Mouse (Mus musculus) cerebellum, adult 18-20 months (tissue): ENCODE measurements at regions not wholly inside any gene's neighbourhood (a gene's known extent, or its start where the extent isn't known, plus 50 kb on each side); places are given as distances from the start of the nearest gene placed in this dataset.

ENCODE experiments used
- DNase-seq, 2 experiments: peaks; one replicate each; pipeline ENCODE4 v3.0.0; 2021

DNA sequence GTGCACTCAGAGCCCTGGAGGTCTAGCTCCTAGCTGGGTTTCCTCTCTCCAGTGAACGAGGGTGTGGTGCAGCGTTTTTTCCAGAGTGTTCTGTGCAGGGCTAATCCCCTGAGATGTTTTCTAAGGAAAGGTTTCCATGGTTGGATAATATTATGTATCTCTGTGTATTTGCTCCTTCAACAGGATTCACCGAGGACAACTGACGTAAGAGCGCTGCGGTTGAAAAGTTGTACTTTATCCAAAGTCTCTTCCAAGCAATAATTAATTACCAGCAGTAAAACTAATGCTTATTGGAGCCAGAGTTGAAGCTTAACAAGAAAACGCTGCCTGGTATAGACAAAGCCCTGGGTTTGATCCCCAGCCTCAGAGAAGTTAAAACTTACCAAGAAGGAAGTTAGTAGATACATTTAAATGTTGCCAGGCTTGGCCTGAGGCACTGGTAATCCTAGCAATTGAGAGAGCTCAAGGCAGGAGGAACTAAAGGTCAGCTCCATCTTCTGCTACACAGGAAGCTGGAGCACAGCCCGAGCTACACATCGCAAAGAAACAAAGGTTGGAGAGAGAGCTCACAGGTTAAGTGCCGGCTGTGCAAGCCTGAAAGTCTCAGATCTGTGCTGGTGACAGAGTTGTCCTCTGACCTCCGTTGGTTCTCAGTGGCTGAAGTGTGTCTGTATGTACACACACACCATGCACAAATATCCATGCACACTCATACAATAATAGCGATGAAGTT is 51.2 kb upstream of the Rap1b start:
- no peak for DNase-seq

DNA sequence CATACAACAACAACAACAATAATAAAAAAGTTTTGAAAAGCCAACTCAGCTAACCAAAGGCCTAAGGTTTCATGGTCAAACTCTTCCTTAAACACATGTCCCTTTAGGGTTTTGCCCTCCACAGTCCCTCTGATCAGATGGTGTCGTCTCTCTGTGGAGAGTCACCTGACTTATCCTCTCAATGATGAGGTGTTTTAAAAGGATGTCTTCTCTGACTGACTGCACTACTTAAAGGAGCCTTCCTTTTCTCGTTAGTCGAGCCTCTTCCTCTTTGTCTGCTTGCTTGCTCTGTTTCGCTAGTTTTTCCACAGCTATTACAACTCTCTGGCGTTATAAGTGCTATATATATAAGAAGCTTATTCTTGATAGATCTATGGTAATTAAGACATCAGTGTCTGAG is 51.9 kb upstream of the Rap1b start:
- DNase-seq: no peak

DNA sequence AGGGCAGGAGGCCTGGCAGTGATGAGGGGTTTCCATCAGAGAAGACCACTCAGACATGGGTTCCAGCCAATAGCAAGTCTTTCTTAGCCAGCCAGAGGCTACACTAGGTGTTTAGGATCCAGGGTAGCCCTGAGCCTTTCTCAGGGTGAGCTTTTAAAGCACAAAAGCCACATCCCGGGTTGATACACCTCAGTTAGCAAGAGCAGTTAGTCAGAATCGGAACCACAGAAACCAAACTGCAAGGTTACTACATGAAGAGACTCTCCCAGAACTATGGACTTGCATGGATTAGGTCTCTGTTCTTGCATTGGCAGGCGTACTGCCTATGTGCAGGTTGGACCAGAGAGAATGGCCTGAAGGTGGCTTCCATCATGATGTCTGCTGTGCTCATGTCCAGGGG is 52.6 kb upstream of the Rap1b start:
- no peak for DNase-seq

DNA sequence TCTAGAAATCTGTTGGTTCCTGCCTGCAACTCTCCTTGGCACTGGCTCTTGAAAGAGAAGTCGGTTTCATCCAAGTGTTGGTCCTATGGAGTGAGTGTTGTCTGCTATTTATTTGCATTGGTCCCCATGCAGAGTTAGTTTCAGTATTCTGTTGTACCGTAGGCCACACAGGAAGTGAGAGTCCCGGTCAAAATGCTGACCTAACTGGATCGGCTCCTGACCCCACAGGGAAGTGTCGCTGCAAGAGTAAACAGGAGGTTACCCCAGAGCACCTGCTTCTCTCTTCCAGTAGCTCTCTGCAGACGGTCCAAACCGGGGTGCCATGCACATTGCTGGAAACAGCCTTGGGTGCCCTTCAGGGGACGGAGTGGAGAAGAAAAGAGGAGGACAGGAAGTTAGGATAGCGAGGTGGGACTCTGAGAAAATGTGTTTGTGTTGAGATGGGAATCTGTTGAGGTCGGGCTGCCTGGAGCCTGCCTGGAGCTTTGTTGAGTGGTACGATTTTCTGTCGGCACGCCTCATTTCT is 53.6 kb upstream of the Rap1b start:
- no peak for DNase-seq

DNA sequence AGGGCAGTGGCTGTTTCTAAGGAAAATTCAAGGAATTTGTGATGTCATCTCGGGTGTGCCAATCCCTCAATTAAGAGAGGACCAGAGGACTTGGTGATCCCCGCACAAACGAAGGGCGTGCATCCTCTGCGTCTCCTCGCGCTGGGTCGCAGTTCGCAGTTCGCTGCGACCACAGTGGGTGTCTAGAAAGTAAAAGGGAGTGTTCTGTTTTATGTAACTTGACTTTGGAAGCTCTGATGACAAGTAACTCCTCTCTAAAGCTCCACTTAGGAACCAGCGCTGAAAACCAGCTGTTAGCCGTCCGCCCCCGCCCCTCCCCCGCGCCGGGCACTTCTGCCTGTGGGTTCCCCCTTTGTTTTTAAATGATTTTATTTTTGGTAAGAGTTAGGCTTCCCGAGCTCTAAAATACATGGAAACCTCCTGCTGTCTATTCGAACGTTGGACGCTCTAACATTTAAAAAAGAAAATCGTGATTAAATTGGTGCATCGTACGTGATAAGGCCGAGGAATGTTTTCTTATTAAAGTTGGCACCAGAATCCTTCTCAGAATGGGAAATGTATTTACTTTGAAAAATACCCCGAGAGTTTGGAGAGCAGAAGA is 59.9 kb upstream of the Rap1b start:
- DNase-seq: no peak

DNA sequence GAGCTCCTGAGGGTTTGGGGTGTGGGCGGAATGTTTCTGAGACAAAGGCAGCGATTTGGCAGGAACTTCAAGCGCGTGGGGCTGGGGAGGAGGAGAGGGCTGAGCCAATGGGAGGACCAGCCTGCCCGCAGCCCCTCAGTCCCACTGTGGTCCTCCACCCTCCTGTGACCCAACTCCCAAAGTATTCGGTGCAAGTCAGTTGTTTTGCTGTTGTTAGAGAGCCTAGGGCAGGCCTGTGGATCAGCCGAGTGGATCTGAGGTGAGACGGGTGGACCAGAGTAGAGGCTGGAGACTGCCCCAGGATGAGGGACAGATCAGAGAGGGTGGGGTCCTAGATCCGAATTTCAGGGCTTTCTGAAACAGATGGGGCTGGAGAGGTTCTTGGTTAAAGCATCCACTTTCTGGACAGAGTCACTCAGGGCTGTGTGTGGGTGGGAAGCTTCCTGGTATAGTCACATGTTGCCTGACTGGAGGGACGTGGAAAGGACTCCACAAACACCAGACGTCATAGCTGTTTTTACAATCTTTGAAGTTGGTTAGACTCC is 60.5 kb upstream of the Rap1b start:
- no peak for DNase-seq

DNA sequence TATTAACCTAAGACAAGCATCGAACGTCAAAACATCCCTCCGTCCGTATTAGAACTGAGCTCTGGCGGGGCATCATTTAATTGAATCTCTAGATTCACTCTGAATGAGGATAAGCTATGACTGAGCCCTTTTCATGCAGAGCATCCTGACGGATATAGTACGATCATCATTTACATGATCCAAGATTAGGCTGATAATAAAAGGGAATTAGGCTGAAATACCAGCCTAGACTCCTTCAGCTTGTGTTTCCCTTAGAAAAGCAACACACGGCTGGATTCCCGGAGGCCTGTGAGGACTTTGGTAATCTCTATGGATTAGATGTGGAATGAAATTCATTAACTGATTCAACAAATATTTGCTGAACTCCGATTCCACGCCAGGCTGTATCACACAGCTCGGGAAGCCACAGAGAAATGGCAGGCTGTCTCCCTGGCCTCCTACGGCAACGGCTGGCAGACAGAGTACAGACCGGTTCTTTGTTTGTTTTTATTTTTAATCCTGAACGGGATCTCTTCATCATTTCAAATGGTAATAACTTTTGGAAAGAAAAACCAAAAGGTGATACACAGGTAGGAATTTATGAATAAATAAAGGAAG is 62.3 kb upstream of the Rap1b start:
- no peak for DNase-seq

DNA sequence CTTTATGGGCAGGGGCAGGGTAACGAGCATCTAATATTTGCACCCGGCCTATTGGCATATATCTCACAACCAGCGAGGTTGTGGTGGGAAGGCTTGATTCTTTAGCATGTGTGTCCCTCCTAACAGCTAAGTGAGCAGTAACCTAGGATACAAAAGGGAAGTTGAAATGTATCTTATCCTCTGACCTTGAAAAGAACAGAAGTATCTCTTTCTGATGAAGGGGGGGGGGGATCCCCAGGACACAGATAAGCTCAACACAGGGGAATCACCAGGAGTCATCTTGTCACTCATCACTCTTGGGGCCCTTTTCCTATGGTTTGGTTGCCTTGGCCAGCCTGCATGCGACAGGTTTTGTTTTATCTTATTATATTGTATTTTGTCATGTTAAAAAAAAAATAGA is 63.3 kb upstream of the Rap1b start:
- no peak for DNase-seq

DNA sequence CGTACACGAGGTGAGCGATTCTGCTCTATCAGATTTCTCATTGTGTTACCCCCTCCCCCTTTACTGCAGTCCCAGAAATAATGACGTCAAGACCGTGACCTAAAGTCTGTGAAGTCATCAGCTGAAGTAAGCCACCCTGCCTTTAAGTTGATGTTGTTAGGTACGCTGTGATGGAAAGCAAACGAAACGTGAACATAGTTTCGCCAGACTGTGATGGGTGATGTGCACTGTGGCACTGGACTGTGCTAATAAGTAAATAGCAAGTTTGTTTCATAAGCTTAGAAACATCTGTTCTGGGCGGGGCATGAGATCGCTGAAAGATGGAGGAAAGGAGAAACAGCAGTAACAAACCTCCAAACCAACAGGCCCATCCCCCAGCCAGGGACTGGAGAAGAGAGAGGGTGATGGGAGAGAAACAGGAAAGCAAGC is 64.0 kb upstream of the Rap1b start:
- no peak for DNase-seq

DNA sequence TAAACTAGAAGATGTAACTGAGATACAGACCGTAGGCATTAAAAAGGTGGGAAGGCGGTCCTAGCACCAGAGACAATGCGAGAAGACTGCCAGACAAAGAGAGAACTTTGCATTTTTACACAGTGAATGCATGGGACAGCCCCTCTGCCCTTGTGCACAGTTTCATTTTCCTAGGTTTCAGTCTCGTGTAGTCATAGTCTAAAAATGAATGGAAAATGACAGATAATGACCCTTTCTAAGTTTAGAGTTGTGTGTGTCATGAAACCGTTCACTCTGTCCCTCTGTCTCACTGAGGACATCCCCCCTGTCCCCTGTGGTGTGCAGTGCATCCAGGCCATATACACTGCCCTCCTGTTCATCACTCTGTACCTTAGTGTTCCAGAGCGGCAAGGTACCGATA is 64.6 kb upstream of the Rap1b start:
- DNase-seq: no peak

DNA sequence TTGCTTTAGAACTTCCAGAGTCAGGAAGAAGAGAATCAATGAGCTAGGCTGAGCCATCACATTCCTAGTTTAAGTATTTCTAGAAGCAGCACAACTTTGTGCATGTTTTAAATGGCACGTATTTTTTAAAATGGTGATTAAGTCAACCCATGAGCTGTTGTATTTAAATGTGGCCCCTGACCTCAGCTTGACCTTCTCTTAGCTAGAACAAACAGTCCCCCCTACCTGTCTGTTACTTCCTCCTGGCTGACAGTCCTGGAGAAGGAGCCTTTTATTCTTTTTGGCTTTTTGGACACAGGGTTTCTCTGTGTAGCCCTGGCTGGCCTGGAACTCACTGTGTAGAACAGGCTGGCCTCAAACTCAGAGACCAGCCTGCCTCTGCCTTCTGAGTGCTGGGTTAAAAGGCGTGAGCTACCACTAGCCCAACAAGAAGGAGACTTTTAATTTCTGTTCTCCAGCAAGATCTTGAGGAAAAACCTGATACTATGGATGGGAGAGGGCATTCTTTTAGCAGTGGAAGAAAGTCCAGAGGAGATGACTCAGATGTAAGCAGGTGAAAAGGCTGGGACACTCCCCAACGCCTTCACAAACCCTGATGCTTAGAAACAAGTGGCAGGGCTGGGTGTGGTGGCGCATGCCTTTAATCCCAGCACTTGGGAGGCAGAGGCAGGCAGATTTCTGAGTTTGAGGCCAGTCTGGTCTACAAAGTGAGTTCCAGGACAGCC is 69.3 kb upstream of the Rap1b start:
- DNase-seq: no peak

DNA sequence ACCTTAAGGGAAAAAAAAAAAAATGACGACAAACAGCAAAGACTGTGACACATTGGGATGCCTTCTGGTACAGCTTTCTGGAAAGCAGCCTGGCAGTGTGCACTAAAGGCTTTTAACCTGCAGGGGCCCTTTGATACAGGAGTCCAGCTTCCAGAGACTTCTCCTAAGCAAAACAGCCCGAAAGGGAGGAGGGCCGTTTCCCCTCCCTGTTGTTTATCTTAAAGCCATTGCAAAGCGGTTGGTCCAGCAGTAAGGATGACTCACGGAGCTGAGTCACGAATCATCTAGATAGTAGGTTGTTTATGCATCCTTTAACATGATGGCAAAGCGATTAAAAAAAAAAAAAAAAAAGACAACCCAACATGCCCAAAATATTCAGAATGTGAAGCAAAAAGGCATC is 70.4 kb upstream of the Rap1b start:
- DNase-seq: no peak

DNA sequence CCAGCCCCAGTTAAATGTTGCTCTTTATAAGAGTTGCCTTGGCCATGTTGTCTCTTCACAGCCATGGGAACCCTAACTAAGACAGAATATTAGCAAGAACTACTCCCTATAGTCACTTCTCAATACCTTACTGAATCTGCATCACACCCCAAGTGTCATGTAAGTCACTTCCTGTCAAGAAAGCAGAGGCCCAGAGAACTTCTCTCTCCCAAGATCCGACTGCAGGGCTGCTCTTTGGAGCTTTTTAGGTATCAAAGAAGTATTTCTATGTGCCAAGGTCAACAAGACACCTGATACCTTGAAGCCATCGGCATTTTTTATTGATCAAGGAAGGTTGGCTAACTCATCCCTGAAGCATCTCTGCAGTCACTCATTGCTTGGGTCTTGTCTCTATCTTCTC is 72.0 kb upstream of the Rap1b start:
- no peak for DNase-seq

DNA sequence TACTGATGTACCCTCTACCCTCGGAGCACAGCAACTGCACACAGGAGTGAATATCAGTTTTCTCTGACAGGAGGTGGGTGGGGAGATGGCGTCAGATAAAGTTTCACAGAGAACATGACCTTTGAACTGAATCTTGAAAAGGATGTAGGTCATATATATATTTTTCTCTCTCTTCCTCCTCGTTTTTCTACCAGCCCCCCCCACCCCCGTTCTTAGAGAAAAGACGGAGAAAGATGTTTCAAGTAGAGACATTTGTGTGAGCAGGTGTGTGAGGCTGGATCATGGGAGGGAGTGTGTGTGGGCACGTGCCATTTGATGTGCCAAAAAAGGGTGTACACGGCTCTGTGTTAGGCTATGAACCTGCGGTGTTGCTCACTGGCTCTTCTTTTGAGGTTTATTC is 72.8 kb upstream of the Rap1b start:
- no peak for DNase-seq

DNA sequence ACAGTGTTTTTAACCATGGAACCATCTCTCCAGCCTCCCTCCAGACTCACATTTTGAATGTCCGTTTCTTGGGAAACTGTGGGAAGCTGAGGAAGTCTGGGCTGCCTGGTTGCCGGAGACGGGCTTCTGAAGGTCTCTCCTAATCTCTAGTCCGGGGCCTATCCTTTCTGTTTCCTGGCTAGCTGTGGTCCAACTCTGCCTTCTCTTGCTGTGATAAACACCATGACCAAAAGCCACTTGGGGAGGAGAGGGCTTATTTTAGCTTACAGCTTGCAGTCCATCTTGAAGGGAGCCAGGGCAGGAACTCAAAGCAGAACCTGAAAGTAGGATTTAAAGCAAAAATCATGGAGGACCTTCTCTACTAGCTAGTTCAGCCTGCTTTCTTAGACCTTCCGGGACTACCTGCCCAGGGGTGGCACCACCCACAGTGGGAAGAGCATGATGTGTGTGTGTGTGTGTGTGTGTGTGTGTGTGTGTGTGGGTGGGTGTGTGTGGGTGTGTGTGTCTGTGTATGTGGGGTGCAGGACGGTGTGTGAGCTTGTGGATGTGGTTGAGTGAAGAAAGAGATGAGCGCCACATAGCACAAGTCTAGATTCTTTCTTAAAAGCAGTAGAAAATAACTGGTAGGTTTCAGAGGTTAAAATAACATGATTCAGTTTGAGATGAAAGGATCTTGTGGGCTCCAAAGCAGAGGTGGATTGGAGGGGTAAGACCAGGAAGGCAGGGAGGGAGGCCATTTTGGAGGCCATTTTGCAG is 73.5 kb upstream of the Rap1b start:
- no peak for DNase-seq

DNA sequence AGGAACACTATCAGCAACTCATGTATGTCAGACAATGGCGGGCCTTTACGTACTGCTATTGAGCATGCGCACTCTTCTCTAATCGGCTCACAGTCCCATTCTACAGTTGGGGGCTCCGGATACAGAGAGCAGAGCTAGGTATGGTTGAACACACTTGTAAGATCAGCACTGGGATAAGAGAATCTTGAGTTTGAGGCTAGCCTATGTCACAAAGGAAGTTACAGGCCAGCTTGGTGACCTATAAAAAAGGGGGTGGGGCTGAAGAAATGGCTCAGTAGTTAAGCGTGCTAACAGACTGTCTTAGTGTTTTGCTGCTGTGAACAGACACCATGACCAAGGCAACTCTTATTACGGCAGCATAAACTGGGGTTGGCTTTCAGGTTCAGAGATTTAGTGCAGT is 79.4 kb upstream of the Rap1b start:
- no peak for DNase-seq

DNA sequence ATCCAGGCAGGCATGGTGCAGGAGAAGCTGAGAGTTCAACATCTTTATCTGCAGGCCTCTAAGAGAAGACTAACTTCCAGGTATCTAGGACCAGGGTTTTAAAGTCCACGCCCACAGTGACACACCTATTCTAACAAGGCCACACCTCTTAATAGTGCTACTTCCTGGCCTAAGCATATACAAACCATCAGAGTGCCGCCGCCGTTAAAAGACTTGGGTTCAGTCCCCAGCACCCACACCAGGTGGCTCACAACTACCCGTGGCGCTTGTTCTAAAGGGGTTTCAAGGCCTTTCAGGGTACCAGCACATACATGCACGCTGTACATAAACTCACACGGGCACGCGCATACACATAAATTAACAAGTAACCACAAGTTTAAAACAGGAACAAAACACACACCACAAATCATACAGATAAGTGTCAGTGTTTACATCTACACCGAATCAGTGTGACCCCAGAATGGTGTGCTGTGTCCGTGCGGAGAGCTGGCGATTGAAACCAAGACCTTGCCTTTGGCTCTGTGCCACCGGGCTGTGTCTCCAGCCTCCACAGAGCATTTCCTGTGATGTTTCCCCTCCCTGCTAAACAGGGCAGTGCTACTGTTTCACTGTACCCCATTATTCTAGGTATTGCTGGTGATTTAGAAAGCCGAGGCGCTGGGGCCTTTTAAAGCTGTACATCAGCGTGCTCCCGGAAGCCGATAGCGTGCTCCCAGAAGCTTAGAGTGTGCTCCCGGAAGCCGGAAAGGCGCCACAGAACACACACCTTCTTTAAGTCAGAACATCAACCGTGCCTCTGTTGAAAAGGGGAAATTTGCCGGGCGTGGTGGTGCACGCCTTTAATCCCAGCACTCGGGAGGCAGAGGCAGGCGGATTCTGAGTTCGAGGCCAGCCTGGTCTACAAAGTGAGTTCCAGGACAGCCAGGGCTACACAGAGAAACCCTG is 80.0 kb upstream of the Rap1b start:
- no peak for DNase-seq

DNA sequence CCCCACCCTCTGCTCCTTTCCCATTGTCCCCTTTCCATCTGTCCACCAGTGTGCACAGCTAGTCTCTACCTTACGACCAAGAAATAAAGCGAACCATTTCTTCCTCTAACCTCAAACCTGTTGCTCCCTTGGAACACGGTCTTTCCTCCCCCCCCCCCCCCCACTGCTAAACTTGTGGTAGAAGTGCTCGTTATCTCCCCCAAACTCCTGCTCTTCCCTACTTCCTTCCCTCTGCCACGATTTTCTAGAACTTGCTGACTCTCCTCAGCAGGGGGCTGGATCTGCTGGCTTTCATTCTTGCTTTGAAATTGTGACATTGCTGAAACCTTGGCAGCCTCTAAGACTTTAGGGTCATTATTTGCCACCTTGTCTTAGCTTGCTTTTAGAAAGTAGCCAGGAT is 83.2 kb upstream of the Rap1b start:
- no peak for DNase-seq

DNA sequence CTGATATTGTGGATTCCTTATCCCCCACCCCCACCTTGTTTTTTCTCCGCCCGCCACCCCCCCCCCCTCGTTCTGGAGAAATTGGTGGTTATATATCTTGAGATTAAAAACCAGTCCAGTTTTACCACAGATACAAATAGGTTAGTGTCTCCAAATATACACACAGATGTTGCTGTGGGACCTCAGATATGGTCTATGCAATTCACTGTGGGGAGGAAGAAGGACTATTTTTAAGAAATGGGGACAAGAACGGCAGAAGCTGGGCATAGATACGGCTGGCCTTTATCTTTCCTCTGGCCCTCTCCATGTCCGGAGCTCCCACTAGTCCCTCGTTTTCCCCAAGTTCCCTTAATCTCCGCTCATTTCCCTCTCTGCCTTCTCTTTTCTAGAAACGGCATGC is 89.0 kb upstream of the Rap1b start:
- DNase-seq: no peak

DNA sequence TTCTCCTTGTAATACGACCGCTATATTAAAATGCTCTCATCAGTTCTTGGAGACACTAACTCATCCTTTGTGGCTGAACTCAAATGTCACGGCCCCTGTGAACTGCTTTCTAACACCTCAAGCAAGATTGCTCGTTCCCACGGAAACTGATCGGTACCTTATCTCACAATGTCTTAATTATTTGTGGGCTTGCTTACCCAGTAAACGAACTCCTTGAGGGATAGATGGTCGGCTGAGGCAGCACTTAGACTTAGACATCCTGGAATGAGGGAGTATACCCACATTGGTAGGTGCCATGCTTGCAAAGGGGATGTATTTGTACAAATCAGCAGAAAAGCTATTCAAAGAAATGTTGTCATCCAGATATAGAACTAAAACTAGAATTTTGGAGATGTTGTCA is 92.9 kb upstream of the Rap1b start:
- no peak for DNase-seq

DNA sequence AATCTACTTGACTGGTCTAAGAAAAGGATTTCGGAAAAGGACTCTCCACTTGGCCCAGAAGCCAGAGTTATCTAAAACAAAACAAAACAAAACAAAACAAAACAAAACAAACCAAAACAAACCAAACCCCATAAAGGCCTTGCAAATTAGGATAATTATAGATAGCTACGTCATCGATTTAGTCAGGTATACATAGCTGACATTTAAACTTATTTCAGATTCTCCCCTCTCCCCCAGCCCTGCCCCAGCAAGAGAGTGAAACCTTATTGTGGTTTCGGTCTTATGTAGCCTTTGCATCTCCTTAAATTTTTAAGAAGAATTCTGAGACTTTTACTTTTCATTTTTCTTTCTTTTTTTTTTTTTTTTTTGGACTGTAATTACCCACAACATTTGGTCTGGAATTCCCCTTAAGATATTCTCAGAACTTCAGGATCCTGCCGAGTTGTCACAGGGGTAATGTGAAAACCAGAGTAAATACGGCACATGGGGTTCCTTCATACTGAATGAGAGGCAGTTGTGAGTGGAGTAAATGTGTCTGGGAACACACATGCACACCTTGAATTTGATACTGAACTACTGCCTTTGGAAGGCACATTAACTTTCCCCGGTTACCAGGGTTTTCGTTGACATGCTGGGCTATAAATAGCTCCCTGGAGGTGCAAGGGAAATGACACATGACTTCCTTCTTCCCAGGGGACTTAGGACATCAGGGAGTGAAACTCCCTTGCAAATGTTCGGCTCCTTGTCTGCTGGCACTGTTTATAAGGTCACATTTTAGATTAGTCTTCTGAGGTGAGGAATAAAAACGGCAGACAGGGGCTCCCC is 94.8 kb upstream of the Rap1b start:
- no peak for DNase-seq
